ENCODE assay signal across 8 mouse cellular contexts in genomic region chr4:134516981-134517380, GRCm38 (mm10). TPM values are rescaled to one million over a fixed set of nuclear protein-coding genes. Genes with fewer than 3 reads are reported as not detected.
DNase-seq lines count a peak whose midpoint lies in the region; ATAC-seq lines count a peak whose summit lies in the region.

No protein-coding gene starts in this region.

- DNase-seq in frontal cortex, postnatal 10 days (ENCODE audit: low spot score in 2 of 2), result no peak
- DNase-seq in ovary, adult 18-20 months (ENCODE audit: low spot score), result peak; percentile 58
- no peak for DNase-seq in ovary, postnatal 10 days (ENCODE audit: low spot score)
- DNase-seq in spleen, postnatal 4 days (ENCODE audit: low spot score in 2 of 2), result no peak
- no peak for DNase-seq in cerebellum, adult 8-10 months

- peak overlapping the region; percentile 59 for H3K4me2 ChIP-seq in heart, embryonic 13.5 days
- H3K4me2 ChIP-seq in stomach, embryonic 14.5 days (replicated peaks; ENCODE audit: low read depth, low read length), result no peak overlapping the region

- ATAC-seq in frontal cortex, adult (ENCODE audit: low TSS enrichment), result peak; percentile 75
- no peak for ATAC-seq in heart, embryonic 13.5 days (ENCODE audit: extremely low read depth, insufficient number of reproducible peaks, low FRiP score, low TSS enrichment)
- ATAC-seq in stomach, embryonic 14.5 days (ENCODE audit: insufficient number of reproducible peaks, insufficient read depth, low FRiP score, low read depth), result no peak

- peaks cover 15% of the 10 kb centered on the region for H3K36me3 ChIP-seq in heart, embryonic 13.5 days
- H3K36me3 ChIP-seq in stomach, embryonic 14.5 days (ENCODE audit: control insufficient read depth, insufficient read depth, low read length), result no peaks in the 10 kb centered on the region

- peak overlapping the region; percentile 99 for H3K27ac ChIP-seq in heart, embryonic 13.5 days (replicated peaks)
- H3K27ac ChIP-seq in stomach, embryonic 14.5 days (ENCODE audit: low read length), result 0 out of 2 replicates have a peak overlapping the region, but pooled peaks have one; percentile 29

- H3K9me3 ChIP-seq in heart, embryonic 13.5 days, result no peaks in the 10 kb centered on the region
- H3K9me3 ChIP-seq in stomach, embryonic 14.5 days (ENCODE audit: control insufficient read depth, low read depth, low read length), result no peaks in the 10 kb centered on the region

- H3K4me3 ChIP-seq in heart, embryonic 13.5 days, result peak overlapping the region; percentile 7; the same call in 1 of the 2 replicates
- H3K4me3 ChIP-seq in stomach, embryonic 14.5 days (ENCODE audit: low read depth, low read length), result no peak overlapping the region

- H3K27me3 ChIP-seq in heart, embryonic 13.5 days (replicated peaks), result no peaks in the 10 kb centered on the region
- no peaks in the 10 kb centered on the region for H3K27me3 ChIP-seq in stomach, embryonic 14.5 days (ENCODE audit: control insufficient read depth, insufficient read depth, low read length)

- peak overlapping the region; percentile 70 for H3K9ac ChIP-seq in heart, embryonic 13.5 days
- H3K9ac ChIP-seq in stomach, embryonic 14.5 days (replicated peaks; ENCODE audit: low read depth, low read length), result no peak overlapping the region

- WGBS in heart, embryonic 13.5 days, result 26% methylated on average over 8 of the region's 8 CpGs
- 63% methylated on average over 8 of the region's 8 CpGs for WGBS in stomach, embryonic 14.5 days

- H3K4me1 ChIP-seq in heart, embryonic 13.5 days, result peaks cover 64% of the 10 kb centered on the region
- peaks cover 6% of the 10 kb centered on the region; the same call in 1 of the 2 replicates for H3K4me1 ChIP-seq in stomach, embryonic 14.5 days (ENCODE audit: control insufficient read depth, insufficient read depth, low read length)

RNA-seq across cellular contexts. Expression of gene Aunip, which starts 6.2 kb away (rescaled TPM):
- polyA plus RNA-seq in heart, embryonic 13.5 days (2015; fragmentation: Nextera tagmentation; extraction: Ambion mirVana), result 8.5 and 11.2 TPM in 2 replicates
- 4.6 and 5.4 TPM in 2 replicates for polyA plus RNA-seq in stomach, embryonic 14.5 days (2014; fragmentation: Nextera tagmentation; extraction: Ambion mirVana)

RNA-seq across cellular contexts. Expression of gene Mtfr1l, which starts 18.2 kb away (rescaled TPM):
- polyA plus RNA-seq in heart, embryonic 13.5 days (2015; fragmentation: Nextera tagmentation; extraction: Ambion mirVana), result 142 and 144 TPM in 2 replicates
- polyA plus RNA-seq in stomach, embryonic 14.5 days (2014; fragmentation: Nextera tagmentation; extraction: Ambion mirVana), result 111 and 119 TPM in 2 replicates

RNA-seq across cellular contexts. Expression of gene Paqr7, which starts 20.5 kb away (rescaled TPM):
- polyA plus RNA-seq in heart, embryonic 13.5 days (2015; fragmentation: Nextera tagmentation; extraction: Ambion mirVana), result 10.0 and 10.9 TPM in 2 replicates
- 2.2 and 2.3 TPM in 2 replicates for polyA plus RNA-seq in stomach, embryonic 14.5 days (2014; fragmentation: Nextera tagmentation; extraction: Ambion mirVana)

RNA-seq across cellular contexts. Expression of gene Selenon, which starts 35.0 kb away (rescaled TPM):
- 7.5 and 8.0 TPM in 2 replicates for polyA plus RNA-seq in heart, embryonic 13.5 days (2015; fragmentation: Nextera tagmentation; extraction: Ambion mirVana)
- polyA plus RNA-seq in stomach, embryonic 14.5 days (2014; fragmentation: Nextera tagmentation; extraction: Ambion mirVana), result 17.4 and 21.6 TPM in 2 replicates

RNA-seq across cellular contexts. Expression of gene Stmn1, which starts 48.9 kb away (rescaled TPM):
- polyA plus RNA-seq in heart, embryonic 13.5 days (2015; fragmentation: Nextera tagmentation; extraction: Ambion mirVana), result 988 and 1,051 TPM in 2 replicates
- 1,523 and 1,653 TPM in 2 replicates for polyA plus RNA-seq in stomach, embryonic 14.5 days (2014; fragmentation: Nextera tagmentation; extraction: Ambion mirVana)
